Mouse (Mus musculus) E14TG2a.4 (cell line): ENCODE measurements around the gene Zc3h12a.

Source experiments
- CTCF ChIP-seq: conservative IDR thresholded peaks from 2 replicates; pipeline ENCODE4 v1.5.1; 2014; ENCODE audit warnings: low read length
- POU5F1 ChIP-seq: IDR thresholded peaks from 2 replicates; pipeline ENCODE4 v1.6.1; 2014; ENCODE audit warnings: low read length, borderline replicate concordance

DNA sequence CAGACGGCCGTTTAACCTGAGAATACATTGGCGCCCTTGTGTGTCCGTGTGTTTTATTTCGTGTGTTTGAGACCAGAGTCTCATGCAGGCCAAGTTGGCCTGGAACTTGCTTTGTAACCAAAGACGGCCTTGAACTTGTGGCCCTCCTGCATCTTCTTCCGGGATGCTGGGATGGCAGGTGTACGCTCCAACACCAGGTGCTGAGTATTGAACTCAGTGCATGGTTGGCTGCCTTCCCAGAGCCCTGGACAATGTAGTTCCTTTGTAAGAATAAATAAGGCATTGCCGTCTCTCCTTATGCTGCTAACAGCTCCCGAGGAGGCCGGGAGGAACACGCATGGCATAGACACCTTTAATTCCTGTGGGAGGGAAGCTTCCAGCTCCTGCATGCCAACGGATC lies 10.7 kb downstream of the Zc3h12a start:
- TF ChIP-seq CTCF (no peak), POU5F1 (no peak)
